Mouse (Mus musculus): ENCODE data around the gene Enox1. TPM values are rescaled to one million over a fixed set of nuclear protein-coding genes. Genes with fewer than 3 reads are reported as not detected.

Gene Enox1
- polyA plus RNA-seq, 1 experiment from 2014 or later, result 6.6 TPM

GRCm38 (mm10) chr14:77259686-77260085, 103.1 kb downstream of the Enox1 start:
- Histone ChIP-seq H3K4me3 (replicated peaks; ENCODE audit: low read depth, low read length) (no peak overlapping the region), H3K4me2 (ENCODE audit: low read length) (no peak overlapping the region), H3K9me3 (replicated peaks; ENCODE audit: low read length) (no peaks in the 10 kb centered on the region), H3K4me1 (replicated peaks; ENCODE audit: insufficient read depth, low read length) (no peaks in the 10 kb centered on the region), H3K27ac (no peak overlapping the region), H3K9ac (ENCODE audit: low read depth, low read length) (no peak overlapping the region), H3K36me3 (ENCODE audit: insufficient read depth, low read length) (no peaks in the 10 kb centered on the region), H3K27me3 (ENCODE audit: insufficient read depth, low read length) (no peaks in the 10 kb centered on the region)
- WGBS, result 77% methylated on average over 5 of the region's 5 CpGs
- DNase-seq (ENCODE audit: low spot score) (no peak), ATAC-seq (replicated peaks; ENCODE audit: low FRiP score, low read depth) (no peak)
- TF ChIP-seq CTCF (IDR thresholded peaks at IDR 0.05; ENCODE audit: low read depth), result no peak

GRCm38 (mm10) chr14:77260107-77260506, 103.5 kb downstream of the Enox1 start:
- no peak for ATAC-seq (replicated peaks; ENCODE audit: low FRiP score, low read depth)
- H3K27me3 ChIP-seq (ENCODE audit: insufficient read depth, low read length), result no peaks in the 10 kb centered on the region
- TF ChIP-seq CTCF (IDR thresholded peaks at IDR 0.05; ENCODE audit: low read depth), result no peak
- no peak overlapping the region for H3K9ac ChIP-seq (ENCODE audit: low read depth, low read length)
- H3K9me3 ChIP-seq (replicated peaks; ENCODE audit: low read length), result no peaks in the 10 kb centered on the region
- DNase-seq (ENCODE audit: low spot score), result no peak
- no peak overlapping the region for H3K27ac ChIP-seq
- H3K4me3 ChIP-seq (replicated peaks; ENCODE audit: low read depth, low read length), result no peak overlapping the region
- no peak overlapping the region for H3K4me2 ChIP-seq (ENCODE audit: low read length)
- WGBS, result 40% methylated on average over 4 of the region's 4 CpGs
- H3K4me1 ChIP-seq (replicated peaks; ENCODE audit: insufficient read depth, low read length), result no peaks in the 10 kb centered on the region
- no peaks in the 10 kb centered on the region for H3K36me3 ChIP-seq (ENCODE audit: insufficient read depth, low read length)

- H3K9me3 ChIP-seq (replicated peaks; ENCODE audit: low read length), result no peaks in the 10 kb centered on the region
- H3K27me3 ChIP-seq (ENCODE audit: insufficient read depth, low read length), result no peaks in the 10 kb centered on the region
- TF ChIP-seq CTCF (IDR thresholded peaks at IDR 0.05; ENCODE audit: low read depth), result no peak
- H3K9ac ChIP-seq (ENCODE audit: low read depth, low read length), result no peak overlapping the region
- 54% methylated on average over 17 of the region's 17 CpGs for WGBS
- no peak overlapping the region for H3K4me3 ChIP-seq (replicated peaks; ENCODE audit: low read depth, low read length)
- H3K4me1 ChIP-seq (replicated peaks; ENCODE audit: insufficient read depth, low read length), result no peaks in the 10 kb centered on the region
- H3K36me3 ChIP-seq (ENCODE audit: insufficient read depth, low read length), result no peaks in the 10 kb centered on the region
- H3K27ac ChIP-seq, result no peak overlapping the region
- peak overlapping the region; percentile 26 for H3K4me2 ChIP-seq (ENCODE audit: low read length)
- no peak for ATAC-seq (replicated peaks; ENCODE audit: low FRiP score, low read depth)
- DNase-seq (ENCODE audit: low spot score), result no peak
Observed at GRCm38 (mm10) chr14:77266805-77267771, 110.5 kb downstream of the Enox1 start.

- Histone ChIP-seq H3K4me1 (replicated peaks; ENCODE audit: insufficient read depth, low read length) (no peaks in the 10 kb centered on the region), H3K4me2 (ENCODE audit: low read length) (peak overlapping the region; percentile 35), H3K9ac (ENCODE audit: low read depth, low read length) (no peak overlapping the region), H3K27me3 (ENCODE audit: insufficient read depth, low read length) (no peaks in the 10 kb centered on the region), H3K36me3 (ENCODE audit: insufficient read depth, low read length) (no peaks in the 10 kb centered on the region), H3K4me3 (replicated peaks; ENCODE audit: low read depth, low read length) (no peak overlapping the region), H3K9me3 (replicated peaks; ENCODE audit: low read length) (no peaks in the 10 kb centered on the region), H3K27ac (no peak overlapping the region)
- TF ChIP-seq CTCF (IDR thresholded peaks at IDR 0.05; ENCODE audit: low read depth), result no peak
- ATAC-seq (replicated peaks; ENCODE audit: low FRiP score, low read depth) (no peak), DNase-seq (ENCODE audit: low spot score) (no peak)
- 48% methylated on average over 12 of the region's 12 CpGs for WGBS
Observed at GRCm38 (mm10) chr14:77272248-77272930, 115.8 kb downstream of the Enox1 start.

- H3K4me3 ChIP-seq (replicated peaks; ENCODE audit: low read depth, low read length), result no peak overlapping the region
- H3K36me3 ChIP-seq (ENCODE audit: insufficient read depth, low read length), result no peaks in the 10 kb centered on the region
- 44% methylated on average over 13 of the region's 13 CpGs for WGBS
- ATAC-seq (replicated peaks; ENCODE audit: low FRiP score, low read depth) (no peak), DNase-seq (ENCODE audit: low spot score) (peak; percentile 45)
- peak overlapping the region; percentile 35 for H3K4me2 ChIP-seq (ENCODE audit: low read length)
- no peaks in the 10 kb centered on the region for H3K27me3 ChIP-seq (ENCODE audit: insufficient read depth, low read length)
- H3K27ac ChIP-seq, result no peak overlapping the region
- H3K9ac ChIP-seq (ENCODE audit: low read depth, low read length), result no peak overlapping the region
- H3K4me1 ChIP-seq (replicated peaks; ENCODE audit: insufficient read depth, low read length), result no peaks in the 10 kb centered on the region
- no peaks in the 10 kb centered on the region for H3K9me3 ChIP-seq (replicated peaks; ENCODE audit: low read length)
- TF ChIP-seq CTCF (IDR thresholded peaks at IDR 0.05; ENCODE audit: low read depth), result no peak
Observed at GRCm38 (mm10) chr14:77272931-77273446, 116.4 kb downstream of the Enox1 start.

GRCm38 (mm10) chr14:77273721-77274120, 117.2 kb downstream of the Enox1 start:
- 54% methylated on average over 6 of the region's 6 CpGs for whole genome bisulfite sequencing
- TF ChIP-seq CTCF (IDR thresholded peaks at IDR 0.05; ENCODE audit: low read depth), result no peak
- H3K4me1 ChIP-seq (replicated peaks; ENCODE audit: insufficient read depth, low read length), result no peaks in the 10 kb centered on the region
- H3K9ac ChIP-seq (ENCODE audit: low read depth, low read length), result no peak overlapping the region
- H3K9me3 ChIP-seq (replicated peaks; ENCODE audit: low read length), result no peaks in the 10 kb centered on the region
- H3K4me3 ChIP-seq (replicated peaks; ENCODE audit: low read depth, low read length), result no peak overlapping the region
- H3K27ac ChIP-seq, result no peak overlapping the region
- H3K36me3 ChIP-seq (ENCODE audit: insufficient read depth, low read length), result no peaks in the 10 kb centered on the region
- no peak for ATAC-seq (replicated peaks; ENCODE audit: low FRiP score, low read depth)
- H3K4me2 ChIP-seq (ENCODE audit: low read length), result no peak overlapping the region
- no peaks in the 10 kb centered on the region for H3K27me3 ChIP-seq (ENCODE audit: insufficient read depth, low read length)
- no peak for DNase-seq (ENCODE audit: low spot score)

Measured in kidney, postnatal 0 days (tissue).